Mouse (Mus musculus) embryonic fibroblast, embryonic 13.5 days (primary cell): ENCODE measurements around the gene Aff4.

Experiments
- CTCF ChIP-seq: IDR thresholded peaks from 2 replicates; pipeline ENCODE4 v1.5.1; 2011; ENCODE audit warnings: mild to moderate bottlenecking, control low read depth, low read length, moderate library complexity, borderline replicate concordance; ENCODE audit not compliant: insufficient read depth
- POLR2A ChIP-seq: IDR thresholded peaks from 2 replicates; pipeline ENCODE4 v1.6.1; 2011; ENCODE audit warnings: low read depth, mild to moderate bottlenecking, control low read depth, low read length, moderate library complexity

DNA sequence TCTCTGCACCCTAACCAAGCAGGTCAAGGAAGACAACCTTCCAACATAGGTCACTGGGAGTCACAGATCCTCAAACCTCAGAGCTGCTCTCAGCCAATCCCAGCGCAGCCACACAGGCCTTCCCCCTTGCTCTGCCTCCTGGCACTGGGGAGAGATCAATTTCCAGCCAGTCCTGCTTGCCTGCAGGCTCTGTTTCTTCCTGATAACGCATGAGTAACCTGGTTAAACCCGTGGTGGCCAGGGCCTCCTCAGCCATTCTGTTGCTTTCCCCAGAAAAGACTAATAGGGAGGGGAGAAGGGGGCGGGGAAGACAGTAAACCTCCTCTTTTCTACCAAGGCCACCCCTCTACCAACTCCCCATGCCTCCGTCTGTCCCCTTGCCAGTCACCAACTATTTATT, 111.1 kb downstream of the Aff4 start:
- TF ChIP-seq CTCF, result no peak
- no peak for TF ChIP-seq POLR2A
